Mouse (Mus musculus): Measurements from ENCODE around the gene F8. TPM values are rescaled to one million over a fixed set of nuclear protein-coding genes. Genes with fewer than 3 reads are reported as not detected.
A peak's percentile ranks its signal among the peaks of the same experiment; 100 is the strongest.

F8 gene
- 2.0 and 2.1 TPM in 2 replicates for polyA plus RNA-seq (2015; fragmentation: Nextera tagmentation; extraction: Ambion mirVana)

DNA sequence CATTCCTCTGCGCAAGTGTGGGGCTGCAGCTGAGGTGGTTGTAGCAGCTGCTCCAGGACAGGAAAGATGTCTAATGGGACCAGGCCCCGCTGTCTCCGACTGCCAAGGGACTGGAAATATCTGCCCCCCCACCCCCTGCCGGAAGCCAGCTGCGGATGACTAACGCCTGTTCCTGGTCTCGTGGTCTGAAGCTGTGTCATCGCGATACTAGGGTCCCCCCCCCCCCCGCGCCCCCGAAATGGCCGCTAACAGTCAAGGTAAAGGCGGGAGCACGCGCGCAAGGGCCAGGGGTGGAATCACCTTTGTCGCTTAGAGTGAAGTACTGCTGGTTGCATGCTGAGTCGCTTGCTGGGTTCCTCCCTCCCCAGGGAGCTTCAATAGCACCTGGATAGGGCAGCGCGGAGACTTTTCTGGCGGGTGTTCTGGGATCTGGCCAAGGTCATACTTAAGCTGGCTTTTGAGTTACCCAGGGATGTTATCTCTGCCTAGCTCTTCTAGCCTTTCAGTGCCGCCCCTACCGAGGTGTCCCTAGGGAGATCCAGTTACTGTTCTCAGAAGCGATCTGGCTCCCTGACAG, at the start of gene F8, which contains the start of gene Fundc2:
TSS of gene F8 (minus strand) at position 421 of the 577 bp plus-strand sequence.
TSS of gene Fundc2 (plus strand) at position 205 of the 577 bp plus-strand sequence.
- peak within 1 kb of the TSS; percentile 44; the same call in 1 of the 2 replicates for H3K27ac ChIP-seq
- 13% methylated on average over 18 of the region's 25 CpGs for WGBS

GRCm38 (mm10) chrX:75415936-75416785, 33.7 kb upstream of the F8 start, which contains the start of the genes Cmc4, Mtcp1 and Brcc3:
Cmc4 (minus strand) TSS chrX:75416584.
Mtcp1 (minus strand) TSS chrX:75416588.
Brcc3 (plus strand) TSS chrX:75416628.
- 19% methylated on average over 52 of the region's 52 CpGs for WGBS
- peak; percentile 100 for ATAC-seq (ENCODE audit: low FRiP score, low read depth)
- H3K9ac ChIP-seq, result peak within 1 kb of the TSS; percentile 68

More for the DNA sequence above, at the start of gene F8, which contains the start of gene Fundc2:
- Histone ChIP-seq H3K9ac (peak within 1 kb of the TSS; percentile 74), H3K27me3 (no peaks in the 10 kb centered on the region), H3K36me3 (no peaks in the 10 kb centered on the region), H3K4me3 (peak within 1 kb of the TSS; percentile 52), H3K4me2 (replicated peaks) (peak within 1 kb of the TSS; percentile 55), H3K4me1 (no peaks in the 10 kb centered on the region), H3K9me3 (no peaks in the 10 kb centered on the region)
- peak; percentile 92 for ATAC-seq (ENCODE audit: low FRiP score, low read depth)

DNA sequence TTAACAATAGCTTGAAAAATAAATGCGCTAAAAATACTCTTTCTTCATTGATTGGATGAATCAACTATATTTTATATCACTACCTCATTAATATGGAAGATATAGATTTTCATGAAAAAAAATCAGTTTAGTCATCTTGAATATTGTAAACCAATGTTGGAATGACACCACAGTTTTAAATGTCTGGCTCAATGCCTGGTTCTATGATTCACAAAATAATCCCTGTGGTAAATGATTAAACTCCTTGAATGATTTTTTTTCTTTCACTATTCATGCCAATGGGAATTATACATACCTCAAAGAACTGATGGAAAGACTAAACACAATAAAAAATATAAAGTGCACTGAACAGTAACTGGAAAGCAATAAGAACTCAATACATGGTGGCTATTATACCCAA, 27.3 kb upstream of the F8 start:
- WGBS, result 98% methylated on average over 1 of the region's 1 CpGs
- no peaks in the 10 kb centered on the region for H3K36me3 ChIP-seq
- H3K27ac ChIP-seq, result no peak overlapping the region
- H3K9ac ChIP-seq, result no peak overlapping the region
- H3K27me3 ChIP-seq, result no peaks in the 10 kb centered on the region
- no peak overlapping the region for H3K4me3 ChIP-seq
- no peak for ATAC-seq (ENCODE audit: low FRiP score, low read depth)
- no peaks in the 10 kb centered on the region for H3K9me3 ChIP-seq
- H3K4me1 ChIP-seq, result no peaks in the 10 kb centered on the region
- H3K4me2 ChIP-seq (replicated peaks), result no peak overlapping the region

More at GRCm38 (mm10) chrX:75415936-75416785, 33.7 kb upstream of the F8 start, which contains the start of the genes Cmc4, Mtcp1 and Brcc3:
- H3K36me3 ChIP-seq, result peaks cover 4% of the 10 kb centered on the region; the same call in 1 of the 2 replicates
- H3K4me1 ChIP-seq, result no peaks in the 10 kb centered on the region
- peak within 1 kb of the TSS; percentile 60 for H3K4me2 ChIP-seq (replicated peaks)
- H3K4me3 ChIP-seq, result peak within 1 kb of the TSS; percentile 51
- peak within 1 kb of the TSS; percentile 86 for H3K27ac ChIP-seq
- no peaks in the 10 kb centered on the region for H3K9me3 ChIP-seq
- no peaks in the 10 kb centered on the region for H3K27me3 ChIP-seq

GRCm38 (mm10) chrX:75403350-75403749, 20.9 kb upstream of the F8 start:
- Histone ChIP-seq H3K9me3 (no peaks in the 10 kb centered on the region), H3K4me2 (replicated peaks) (no peak overlapping the region), H3K4me1 (no peaks in the 10 kb centered on the region), H3K27ac (no peak overlapping the region), H3K27me3 (no peaks in the 10 kb centered on the region), H3K9ac (no peak overlapping the region), H3K36me3 (peaks cover 2% of the 10 kb centered on the region; the same call in 1 of the 2 replicates), H3K4me3 (no peak overlapping the region)
- no peak for ATAC-seq (ENCODE audit: low FRiP score, low read depth)

- Histone ChIP-seq H3K4me3 (no peak overlapping the region), H3K9me3 (no peaks in the 10 kb centered on the region), H3K4me2 (replicated peaks) (no peak overlapping the region), H3K36me3 (peaks cover 2% of the 10 kb centered on the region; the same call in 1 of the 2 replicates), H3K27me3 (no peaks in the 10 kb centered on the region), H3K9ac (no peak overlapping the region), H3K4me1 (no peaks in the 10 kb centered on the region), H3K27ac (no peak overlapping the region)
- no peak for ATAC-seq (ENCODE audit: low FRiP score, low read depth)
- WGBS, result 76% methylated on average over 2 of the region's 2 CpGs
Measured at GRCm38 (mm10) chrX:75402668-75403067, 20.3 kb upstream of the F8 start.

GRCm38 (mm10) chrX:75399471-75399870, 17.1 kb upstream of the F8 start:
- Histone ChIP-seq H3K4me3 (no peak overlapping the region), H3K27me3 (no peaks in the 10 kb centered on the region), H3K9me3 (no peaks in the 10 kb centered on the region), H3K9ac (no peak overlapping the region), H3K4me2 (replicated peaks) (no peak overlapping the region), H3K36me3 (peaks cover 6% of the 10 kb centered on the region), H3K27ac (no peak overlapping the region), H3K4me1 (no peaks in the 10 kb centered on the region)
- no peak for ATAC-seq (ENCODE audit: low FRiP score, low read depth)
- WGBS, result 92% methylated on average over 1 of the region's 1 CpGs

DNA sequence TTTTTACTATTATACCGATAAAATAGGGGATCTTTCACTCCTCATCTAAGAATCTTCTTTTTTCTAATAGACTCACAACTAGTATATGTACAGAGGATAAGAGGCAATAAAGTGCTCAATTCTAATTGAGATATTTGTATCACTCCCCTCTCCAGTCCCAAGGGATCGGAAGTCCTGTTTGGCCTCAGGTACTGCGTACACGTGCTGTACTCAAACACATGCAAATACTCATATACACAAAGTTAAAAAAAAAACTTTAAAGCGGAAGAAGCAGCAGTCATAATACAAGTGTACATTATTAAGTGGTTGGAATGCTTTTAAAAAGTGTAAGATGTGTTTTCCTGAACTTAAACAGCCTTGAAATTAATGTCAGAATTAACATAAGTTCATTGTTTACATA, 716 bp downstream of the F8 start:
- peak overlapping the region; percentile 59; the same call in 1 of the 2 replicates for H3K9ac ChIP-seq
- peak; percentile 11; the same call in 1 of the 2 replicates for ATAC-seq (ENCODE audit: low FRiP score, low read depth)
- no peaks in the 10 kb centered on the region for H3K4me1 ChIP-seq
- H3K36me3 ChIP-seq, result no peaks in the 10 kb centered on the region
- peak overlapping the region; percentile 52 for H3K4me3 ChIP-seq
- no peaks in the 10 kb centered on the region for H3K9me3 ChIP-seq
- H3K27ac ChIP-seq, result no peak overlapping the region
- no peaks in the 10 kb centered on the region for H3K27me3 ChIP-seq
- peak overlapping the region; percentile 55 for H3K4me2 ChIP-seq (replicated peaks)
- 74% methylated on average over 5 of the region's 5 CpGs for WGBS

GRCm38 (mm10) chrX:75381176-75381575, 1.2 kb downstream of the F8 start:
- H3K27ac ChIP-seq, result no peak overlapping the region
- H3K4me2 ChIP-seq (replicated peaks), result no peak overlapping the region
- 85% methylated on average over 1 of the region's 1 CpGs for WGBS
- H3K9ac ChIP-seq, result no peak overlapping the region
- no peaks in the 10 kb centered on the region for H3K4me1 ChIP-seq
- no peak for ATAC-seq (ENCODE audit: low FRiP score, low read depth)
- H3K27me3 ChIP-seq, result no peaks in the 10 kb centered on the region
- no peaks in the 10 kb centered on the region for H3K36me3 ChIP-seq
- no peaks in the 10 kb centered on the region for H3K9me3 ChIP-seq
- H3K4me3 ChIP-seq, result no peak overlapping the region

GRCm38 (mm10) chrX:75376815-75377214, 5.6 kb downstream of the F8 start:
- Histone ChIP-seq H3K36me3 (no peaks in the 10 kb centered on the region), H3K27me3 (no peaks in the 10 kb centered on the region), H3K4me3 (no peak overlapping the region), H3K27ac (no peak overlapping the region), H3K9me3 (no peaks in the 10 kb centered on the region), H3K4me1 (no peaks in the 10 kb centered on the region), H3K4me2 (replicated peaks) (no peak overlapping the region), H3K9ac (no peak overlapping the region)
- ATAC-seq (ENCODE audit: low FRiP score, low read depth), result no peak

GRCm38 (mm10) chrX:75372666-75373425, 9.6 kb downstream of the F8 start:
- Histone ChIP-seq H3K4me2 (replicated peaks) (no peak overlapping the region), H3K4me1 (no peaks in the 10 kb centered on the region), H3K9ac (no peak overlapping the region), H3K9me3 (no peaks in the 10 kb centered on the region), H3K4me3 (no peak overlapping the region), H3K27me3 (no peaks in the 10 kb centered on the region), H3K36me3 (no peaks in the 10 kb centered on the region), H3K27ac (no peak overlapping the region)
- 76% methylated on average over 2 of the region's 2 CpGs for WGBS
- ATAC-seq (ENCODE audit: low FRiP score, low read depth), result no peak

DNA sequence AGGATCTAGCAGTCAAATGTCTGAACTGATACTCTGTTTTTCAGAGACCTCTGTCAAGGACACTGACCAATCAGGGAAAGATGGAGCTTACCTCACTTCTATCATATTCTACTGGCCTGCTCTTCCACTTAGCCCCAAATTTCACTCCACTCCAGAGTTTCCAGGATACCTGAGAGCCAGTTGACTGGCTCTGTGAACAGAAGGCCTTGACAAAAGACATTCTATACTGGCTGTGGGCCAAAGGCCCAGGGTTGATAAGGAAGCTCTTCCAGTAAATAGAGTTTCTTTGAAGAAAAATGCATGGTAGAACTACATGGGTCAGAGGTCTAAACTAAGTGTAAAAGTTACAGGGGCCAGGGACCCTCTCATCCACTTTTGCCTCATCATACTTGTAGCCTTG, 12.2 kb downstream of the F8 start:
- Histone ChIP-seq H3K36me3 (no peaks in the 10 kb centered on the region), H3K27ac (no peak overlapping the region), H3K4me1 (no peaks in the 10 kb centered on the region), H3K4me2 (replicated peaks) (no peak overlapping the region), H3K4me3 (no peak overlapping the region), H3K9ac (no peak overlapping the region), H3K9me3 (no peaks in the 10 kb centered on the region), H3K27me3 (no peaks in the 10 kb centered on the region)
- no peak for ATAC-seq (ENCODE audit: low FRiP score, low read depth)

GRCm38 (mm10) chrX:75323556-75323955, 58.9 kb downstream of the F8 start:
- H3K4me2 ChIP-seq (replicated peaks), result no peak overlapping the region
- H3K36me3 ChIP-seq, result no peaks in the 10 kb centered on the region
- no peak for ATAC-seq (ENCODE audit: low FRiP score, low read depth)
- WGBS, result 90% methylated on average over 4 of the region's 4 CpGs
- H3K4me1 ChIP-seq, result no peaks in the 10 kb centered on the region
- H3K9me3 ChIP-seq, result no peaks in the 10 kb centered on the region
- no peak overlapping the region for H3K4me3 ChIP-seq
- no peak overlapping the region for H3K9ac ChIP-seq
- H3K27me3 ChIP-seq, result no peaks in the 10 kb centered on the region
- H3K27ac ChIP-seq, result no peak overlapping the region

Data from limb, embryonic 13.5 days (tissue).